Mouse (Mus musculus): ENCODE measurements around the gene Irak3.

DNA sequence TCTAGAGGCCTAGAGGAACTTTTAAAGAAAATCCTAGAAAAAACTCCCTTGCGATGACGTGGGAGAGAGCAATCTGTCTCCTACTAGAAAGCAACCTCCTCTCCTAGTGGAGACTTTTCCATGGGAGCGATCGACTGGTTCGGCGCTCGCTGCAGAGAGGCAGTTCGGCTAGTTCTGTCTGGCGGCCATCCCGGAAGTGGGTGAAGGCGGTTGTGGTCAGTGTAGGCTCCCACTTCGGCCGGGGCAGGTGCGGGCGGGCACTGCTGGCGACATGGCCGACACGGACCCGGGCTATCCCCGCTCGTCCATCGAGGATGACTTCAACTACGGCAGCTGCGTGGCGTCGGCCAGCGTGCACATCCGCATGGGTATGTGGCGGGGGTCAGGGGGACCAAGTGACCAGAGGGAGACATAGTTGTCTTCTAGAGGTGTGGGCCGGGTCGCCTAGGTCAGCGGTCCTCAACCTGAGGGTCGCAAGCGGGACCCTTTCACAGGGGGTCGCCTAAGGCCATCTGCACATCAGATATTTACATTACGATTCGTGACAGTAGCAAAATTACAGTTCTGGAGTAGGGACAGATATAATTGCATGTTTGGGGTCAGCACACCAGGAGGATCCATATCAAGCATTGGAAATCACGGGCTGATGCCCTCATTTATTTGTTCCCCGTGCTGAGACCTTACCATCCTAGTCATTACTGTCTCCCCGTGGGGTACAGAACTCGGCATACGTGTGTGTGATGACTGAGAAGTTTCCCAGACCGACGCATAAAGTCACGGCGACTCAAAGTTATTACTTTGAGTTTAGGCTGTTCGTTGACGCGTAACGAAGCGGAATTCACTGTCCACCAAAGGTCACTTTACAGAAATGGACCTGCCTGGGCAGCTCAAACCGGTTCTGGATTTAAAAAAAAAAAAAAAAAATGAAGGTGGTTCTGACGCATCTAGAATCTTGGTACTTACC lies 6.9 kb upstream of the Irak3 start:
- TF ChIP-seq POLR2A (IDR thresholded peaks at IDR 0.05; ENCODE audit: insufficient read depth, low read length): no peak
- TF ChIP-seq CTCF (IDR thresholded peaks at IDR 0.05; ENCODE audit: low read depth, low read length): no peak

Measured in ES-Bruce4 (cell line).